Mouse (Mus musculus): ENCODE data around the gene Vmn2r36. TPM values are rescaled to one million over a fixed set of nuclear protein-coding genes. Genes with fewer than 3 reads are reported as not detected.
"Not testable (repeated sequence)": the region's sequence is repeated elsewhere in the genome, so short reads cannot be mapped to it uniquely, and the experiment has no call there.

The Vmn2r36 gene
- not detected for polyA plus RNA-seq (2017; shearing (Covaris generic))

DNA sequence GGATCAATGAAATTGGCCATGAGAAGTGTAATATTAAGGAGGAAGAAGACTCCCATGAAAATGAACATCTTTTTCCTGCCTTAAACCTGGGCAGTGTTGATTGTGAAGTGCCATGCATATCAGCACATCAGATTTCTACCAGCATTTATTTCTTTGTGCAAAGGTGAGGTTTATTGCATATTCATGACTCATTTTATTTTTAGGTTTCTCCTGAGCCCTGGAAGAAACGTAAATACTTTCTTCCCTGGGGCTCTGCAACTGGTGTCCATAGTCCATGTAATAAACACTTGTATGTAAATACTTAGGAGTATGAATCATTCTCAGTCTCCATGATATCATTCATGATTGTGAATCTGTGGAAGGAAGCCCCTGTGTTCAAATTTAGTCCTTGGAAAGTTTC is at the start of gene Vmn2r36:
Gene Vmn2r36 (minus strand): TSS at position 101 of the 400 bp plus-strand sequence.
- ATAC-seq: not testable (repeated sequence)

Other genes starting within 250 kb of the Vmn2r36 start
- gene Vmn2r34, start 213.0 kb downstream of the Vmn2r36 start, polyA plus RNA-seq (2017; shearing (Covaris generic)): not detected
- gene Vmn2r35, start 82.6 kb downstream of the Vmn2r36 start, polyA plus RNA-seq (2017; shearing (Covaris generic)): not detected

Data from CD4-positive, CD25-positive, alpha-beta regulatory T cell, adult 4 months (primary cell).